Mouse (Mus musculus) ES-E14 (cell line): ENCODE measurements around the gene Tdp2. TPM values are rescaled to one million over a fixed set of nuclear protein-coding genes. Genes with fewer than 3 reads are reported as not detected.

Experiments
- DNase-seq: peaks from one replicate; pipeline ENCODE4 v3.0.0-alpha.2; 2013; ENCODE audit warnings: low read depth, low spot score
- H3K27ac ChIP-seq: 2 replicates; pipeline ENCODE4 v1.5.1; 2012; ENCODE audit warnings: low read depth, mild to moderate bottlenecking, low read length, moderate library complexity, mixed read lengths; ENCODE audit not compliant: poor library complexity, insufficient read depth, severe bottlenecking
- H3K36me3 ChIP-seq: 2 replicates; pipeline ENCODE4 v1.6.1; 2012; ENCODE audit warnings: mild to moderate bottlenecking, low read length, moderate library complexity, mixed read lengths; ENCODE audit not compliant: control insufficient read depth, poor library complexity, insufficient read depth, severe bottlenecking
- H3K4me1 ChIP-seq, 2 experiments: fragments of 150-350 bp in 1 of 2; sonication (generic) in 1 of 2; 2 replicates each; pipeline ENCODE4 v1.6.1; 2012; ENCODE audit warnings: low read length in 2 of 2, mild to moderate bottlenecking in 1 of 2, mixed read lengths in 1 of 2; ENCODE audit not compliant: control insufficient read depth in 2 of 2, insufficient read depth in 2 of 2, poor library complexity in 1 of 2
- H3K4me3 ChIP-seq, 2 experiments: fragments of 150-350 bp in 1 of 2; sonication (generic) in 1 of 2; 2 replicates each; pipeline ENCODE4 v1.5.1; 2012; ENCODE audit warnings: low read length in 2 of 2, low read depth in 1 of 2, mild to moderate bottlenecking in 1 of 2, mixed read lengths in 1 of 2; ENCODE audit not compliant: insufficient read depth in 1 of 2, poor library complexity in 1 of 2, severe bottlenecking in 1 of 2
- H3K9ac ChIP-seq: 2 replicates; pipeline ENCODE4 v1.6.1; 2012; ENCODE audit warnings: low read depth, mild to moderate bottlenecking, low read length, mixed read lengths; ENCODE audit not compliant: poor library complexity, insufficient read depth, severe bottlenecking
- H3K9me3 ChIP-seq: fragments of 150-350 bp; sonication (generic); 2 replicates; pipeline ENCODE4 v1.6.1; 2012; ENCODE audit warnings: low read depth, mild to moderate bottlenecking, low read length; ENCODE audit not compliant: control insufficient read depth, insufficient read depth
- CHD2 ChIP-seq: IDR thresholded peaks from 2 replicates; pipeline ENCODE4 v1.6.1; 2014; ENCODE audit warnings: mild to moderate bottlenecking, low read depth, low read length, inconsistent platforms
- HCFC1 ChIP-seq: IDR thresholded peaks from 2 replicates; pipeline ENCODE4 v1.6.1; 2012; ENCODE audit warnings: low read length, inconsistent platforms, borderline replicate concordance; ENCODE audit not compliant: insufficient read depth
- MAFK ChIP-seq: IDR thresholded peaks from 2 replicates; pipeline ENCODE4 v1.6.1; 2014; ENCODE audit warnings: mild to moderate bottlenecking, low read depth, low read length, inconsistent platforms; ENCODE audit not compliant: insufficient read depth
- ZC3H11A ChIP-seq: IDR thresholded peaks from 2 replicates; pipeline ENCODE4 v1.6.1; 2012; ENCODE audit warnings: low read depth, mild to moderate bottlenecking, inconsistent platforms, low read length, borderline replicate concordance
- ZNF384 ChIP-seq: IDR thresholded peaks from 2 replicates; pipeline ENCODE4 v1.6.1; 2012; ENCODE audit warnings: low read depth, low read length, inconsistent platforms
- in situ Hi-C, 2 experiments: fragments of 600-800 bp; cut with MboI; formaldehyde crosslinking; loops; one replicate each; pipeline ENCODE4 v1.15.1; 2025; ENCODE audit warnings: low sequenced_read_pairs in 2 of 2, inconsistent platforms in 1 of 2; ENCODE audit not compliant: unreplicated experiment in 2 of 2
- total RNA-seq: library from RNA; depleted of rRNA; stranded (reverse); fragments of 300-350 nt; gene quantifications from 2 replicates; pipeline ENCODE4 v1.2.3, GENCODE M21; 2012

Gene Tdp2
- total RNA-seq, 1 experiment, result 52.7 TPM

DNA sequence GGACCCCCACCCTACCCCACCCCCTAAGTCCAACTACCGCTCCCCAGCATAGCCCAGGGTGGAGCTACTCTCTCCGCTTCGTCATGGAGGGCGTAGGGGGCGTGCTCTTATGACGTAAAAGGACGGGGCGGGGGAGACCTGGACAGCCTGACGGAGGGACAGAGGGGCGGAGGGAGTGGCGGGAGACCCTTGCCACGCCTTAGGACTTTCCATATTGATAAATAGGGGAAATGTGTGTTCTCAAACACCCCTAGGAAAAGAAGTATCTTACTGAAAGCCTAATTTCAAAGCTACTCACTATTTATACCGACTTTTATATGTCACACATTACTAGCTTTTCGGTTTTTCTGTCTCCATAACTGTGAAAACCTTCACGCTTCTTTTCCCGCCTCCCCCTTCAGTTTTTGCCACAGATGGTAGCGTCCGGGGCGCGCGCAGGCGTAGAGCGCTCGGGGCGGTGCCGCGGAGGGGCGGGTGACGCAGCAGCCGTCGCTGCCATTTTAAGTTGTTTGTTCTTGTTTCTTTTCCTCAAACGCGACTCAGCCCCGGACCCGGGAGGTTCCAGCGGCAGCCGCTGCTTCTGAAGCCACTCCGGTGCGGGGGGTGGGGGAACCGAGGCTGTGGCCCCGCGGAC is 30.7 kb upstream of the Tdp2 start:
- peak overlapping the region; percentile 86 for H3K27ac ChIP-seq
- peak overlapping the region; percentile 81 to 98 for H3K4me3 ChIP-seq
- DNase-seq, result peak; percentile 96
- peak overlapping the region; percentile 89 for H3K9ac ChIP-seq
- H3K4me1 ChIP-seq, result peaks cover 4 to 8% of the 10 kb centered on the region in 2 experiments; a peak in 3 of 4 replicates
- in situ Hi-C loops, result no loop called here
- H3K36me3 ChIP-seq, result peaks cover 4% of the 10 kb centered on the region
- TF ChIP-seq MAFK, result peak; percentile 16; the same call in 1 of the 2 replicates
- TF ChIP-seq HCFC1, result peak; percentile 8
- TF ChIP-seq CHD2, result no peak; the same call in 1 of the 2 replicates
- H3K9me3 ChIP-seq, result no peaks in the 10 kb centered on the region

DNA sequence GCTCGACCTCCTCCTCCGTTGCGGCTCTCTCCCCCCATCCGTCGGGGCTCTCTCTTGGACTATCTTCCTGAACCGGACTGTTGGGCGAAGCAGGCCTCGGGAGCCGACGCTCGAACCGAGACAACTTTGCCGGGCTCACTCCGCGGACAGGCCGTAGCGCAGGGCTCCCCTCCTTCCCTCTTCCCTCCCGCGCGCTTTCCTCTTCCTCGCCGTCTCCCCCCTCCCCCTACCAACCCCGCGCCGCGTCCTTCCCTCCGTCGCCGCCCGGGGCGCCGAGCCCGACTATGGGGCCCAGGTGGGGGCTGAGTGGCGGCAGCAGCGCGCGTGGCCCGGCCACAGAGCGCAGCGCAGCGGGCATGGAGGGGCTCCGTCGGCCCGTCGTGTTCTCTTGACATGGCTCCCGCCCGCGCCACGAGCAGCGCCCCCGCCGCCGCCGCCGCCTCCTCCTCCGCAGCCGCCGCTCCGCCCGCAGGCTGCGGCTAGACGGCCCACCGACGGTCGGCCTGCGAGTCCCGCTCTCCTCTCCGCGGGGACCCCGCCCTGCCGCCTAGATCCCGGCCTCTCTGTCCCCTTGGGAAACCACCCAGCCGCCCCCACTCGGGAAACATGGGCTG is 30.1 kb upstream of the Tdp2 start, which contains the start of gene BC005537:
TSS of gene BC005537 (plus strand) at position 350 of the 614 bp plus-strand sequence.
- Histone ChIP-seq H3K9me3 (no peaks in the 10 kb centered on the region), H3K4me3 (peak within 1 kb of the TSS; percentile 81 to 98), H3K9ac (peak within 1 kb of the TSS; percentile 89), H3K4me1 (peaks cover 4 to 8% of the 10 kb centered on the region in 2 experiments; a peak in 3 of 4 replicates), H3K36me3 (peaks cover 6% of the 10 kb centered on the region), H3K27ac (peak within 1 kb of the TSS; percentile 86)
- DNase-seq, result no peak
- in situ Hi-C loops, result no loop called here
- TF ChIP-seq HCFC1 (no peak; the same call in 1 of the 2 replicates), ZC3H11A (no peak), CHD2 (no peak), MAFK (no peak), ZNF384 (no peak)

DNA sequence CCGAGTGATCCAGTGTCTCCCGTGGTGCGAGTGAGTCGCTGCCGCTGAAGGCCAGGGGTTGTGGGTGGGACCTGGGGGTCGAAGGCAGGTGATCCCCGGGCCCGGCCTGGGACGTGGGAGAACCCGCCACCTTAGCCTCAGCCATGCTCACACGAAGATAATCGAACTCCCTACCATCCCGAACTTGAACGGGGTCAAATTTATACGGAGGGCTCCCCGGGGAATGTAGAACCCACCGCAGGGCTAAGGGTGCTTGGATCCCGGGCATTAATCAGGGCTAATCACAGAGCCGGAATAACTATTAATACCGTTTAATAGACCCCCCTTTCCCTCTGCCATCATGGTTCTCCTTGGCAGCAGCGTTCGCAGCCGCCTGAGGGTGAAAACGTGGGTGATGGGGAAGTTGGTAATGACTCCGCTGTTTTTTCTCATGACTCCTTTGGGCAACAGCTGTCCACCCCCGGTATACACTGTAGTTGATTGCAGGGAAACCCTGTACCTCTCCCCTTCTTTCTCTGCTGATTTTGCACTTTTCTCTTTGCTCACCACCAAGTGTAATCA is 29.3 kb upstream of the Tdp2 start:
- TF ChIP-seq ZNF384 (no peak), CHD2 (no peak), HCFC1 (no peak), MAFK (no peak), ZC3H11A (no peak)
- H3K9ac ChIP-seq, result peak overlapping the region; percentile 89
- peaks cover 4 to 8% of the 10 kb centered on the region in 2 experiments; a peak in 3 of 4 replicates for H3K4me1 ChIP-seq
- in situ Hi-C loops, result no loop called here
- no peak overlapping the region; the same call in 1 of the 2 replicates for H3K27ac ChIP-seq
- peaks cover 10% of the 10 kb centered on the region for H3K36me3 ChIP-seq
- DNase-seq, result no peak
- H3K4me3 ChIP-seq, result peak overlapping the region; percentile 81 to 98
- H3K9me3 ChIP-seq, result no peaks in the 10 kb centered on the region

DNA sequence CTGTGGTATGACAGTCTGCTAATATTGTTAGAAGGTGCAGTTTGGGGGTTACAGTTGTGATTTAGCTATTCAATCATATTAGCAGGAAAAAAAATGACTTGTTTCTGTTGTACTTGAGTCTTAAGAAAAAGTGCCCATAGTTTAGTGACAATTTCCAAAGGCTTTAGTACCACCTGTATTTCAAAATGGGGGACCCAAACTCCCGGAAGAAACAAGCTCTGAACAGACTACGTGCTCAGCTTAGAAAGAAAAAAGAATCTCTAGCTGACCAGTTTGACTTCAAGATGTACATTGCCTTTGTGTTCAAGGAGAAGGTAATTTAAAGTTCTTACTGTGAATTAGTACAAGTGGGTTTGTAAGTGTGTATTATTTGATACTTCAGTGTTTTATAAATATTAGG is 28.3 kb upstream of the Tdp2 start:
- H3K4me1 ChIP-seq, result peaks cover 4 to 8% of the 10 kb centered on the region in 2 experiments; a peak in 3 of 4 replicates
- H3K27ac ChIP-seq, result no peak overlapping the region
- DNase-seq, result no peak
- peaks cover 10% of the 10 kb centered on the region for H3K36me3 ChIP-seq
- in situ Hi-C loops, result no loop called here
- TF ChIP-seq CHD2 (no peak), MAFK (no peak), ZC3H11A (no peak), ZNF384 (no peak), HCFC1 (no peak)
- H3K9ac ChIP-seq, result no peak overlapping the region
- peak overlapping the region; percentile 81 to 98; a peak in 3 of 4 replicates for H3K4me3 ChIP-seq
- no peaks in the 10 kb centered on the region for H3K9me3 ChIP-seq
